Mouse (Mus musculus) embryonic facial prominence, embryonic 10.5 days (tissue): Measurements from ENCODE around the gene Hsph1. TPM values are rescaled to one million over a fixed set of nuclear protein-coding genes. Genes with fewer than 3 reads are reported as not detected.

ENCODE experiments used
- DNase-seq: peaks from one replicate; pipeline ENCODE4 v3.0.0-alpha.2; 2017; ENCODE audit warnings: low spot score
- H3K27ac ChIP-seq: fragments of 300-500 bp; sonication (generic); replicated peaks from 2 replicates; pipeline ENCODE4 v1.5.1; 2016; ENCODE audit warnings: mild to moderate bottlenecking
- H3K27me3 ChIP-seq: fragments of 300-500 bp; sonication (generic); replicated peaks from 2 replicates; pipeline ENCODE4 v1.6.1; 2016; ENCODE audit warnings: low read depth, mild to moderate bottlenecking; ENCODE audit not compliant: poor library complexity, severe bottlenecking
- H3K36me3 ChIP-seq: fragments of 300-500 bp; sonication (generic); replicated peaks from 2 replicates; pipeline ENCODE4 v1.6.1; 2016; ENCODE audit warnings: mild to moderate bottlenecking, moderate library complexity
- H3K4me1 ChIP-seq: fragments of 300-500 bp; sonication (generic); 2 replicates; pipeline ENCODE4 v1.6.1; 2016
- H3K4me3 ChIP-seq: fragments of 300-500 bp; sonication (generic); 2 replicates; pipeline ENCODE4 v1.5.1; 2016; ENCODE audit warnings: mild to moderate bottlenecking, moderate library complexity
- H3K9me3 ChIP-seq: fragments of 300-500 bp; sonication (generic); 2 replicates; pipeline ENCODE4 v1.6.1; 2016; ENCODE audit warnings: mild to moderate bottlenecking
- WGBS: fragments of 180-500 bp; shearing (Covaris S2); methylation state at CpG from one replicate; pipeline ENCODE4 v1.1.7; 2016; 5-methylcytosine and 5-hydroxymethylcytosine counted together
- polyA plus RNA-seq: library from polyadenylated mRNA; unstranded; fragments of >200 nt; fragmentation: Nextera tagmentation; extraction: Ambion mirVana; gene quantifications from 2 replicates; pipeline ENCODE4 v1.2.1, GENCODE M21; 2016

The Hsph1 gene
- polyA plus RNA-seq, 1 experiment from 2014 or later = 125 TPM

GRCm38 (mm10) chr5:149634409-149635035 is 1.7 kb downstream of the Hsph1 start:
- no peak for DNase-seq
- Histone ChIP-seq H3K27ac (peak overlapping the region; percentile 94), H3K9me3 (no peaks in the 10 kb centered on the region), H3K36me3 (peaks cover 51% of the 10 kb centered on the region), H3K4me1 (peaks cover 29% of the 10 kb centered on the region), H3K27me3 (no peaks in the 10 kb centered on the region), H3K4me3 (peak overlapping the region; percentile 84)
- 79% methylated on average over 11 of the region's 11 CpGs for WGBS

- no peak overlapping the region for H3K4me3 ChIP-seq
- H3K4me1 ChIP-seq = no peaks in the 10 kb centered on the region
- 92% methylated on average over 3 of the region's 3 CpGs for WGBS
- H3K27ac ChIP-seq = no peak overlapping the region
- no peak for DNase-seq
- peaks cover 99% of the 10 kb centered on the region for H3K36me3 ChIP-seq
- no peaks in the 10 kb centered on the region for H3K9me3 ChIP-seq
- H3K27me3 ChIP-seq = no peaks in the 10 kb centered on the region
These were observed 10.6 kb downstream of the Hsph1 start for GRCm38 (mm10) chr5:149625547-149625946.

- Histone ChIP-seq H3K4me3 (no peak overlapping the region), H3K4me1 (no peaks in the 10 kb centered on the region), H3K9me3 (no peaks in the 10 kb centered on the region), H3K36me3 (peaks cover 99% of the 10 kb centered on the region), H3K27me3 (no peaks in the 10 kb centered on the region), H3K27ac (no peak overlapping the region)
- 89% methylated on average over 8 of the region's 8 CpGs for WGBS
- no peak for DNase-seq
These were observed 12.1 kb downstream of the Hsph1 start for GRCm38 (mm10) chr5:149623815-149624675.

GRCm38 (mm10) chr5:149622644-149623043 is 13.5 kb downstream of the Hsph1 start:
- DNase-seq = no peak
- Histone ChIP-seq H3K27ac (no peak overlapping the region), H3K4me3 (no peak overlapping the region), H3K27me3 (no peaks in the 10 kb centered on the region), H3K9me3 (no peaks in the 10 kb centered on the region), H3K36me3 (peaks cover 100% of the 10 kb centered on the region), H3K4me1 (no peaks in the 10 kb centered on the region)
- 84% methylated on average over 6 of the region's 6 CpGs for WGBS

DNA sequence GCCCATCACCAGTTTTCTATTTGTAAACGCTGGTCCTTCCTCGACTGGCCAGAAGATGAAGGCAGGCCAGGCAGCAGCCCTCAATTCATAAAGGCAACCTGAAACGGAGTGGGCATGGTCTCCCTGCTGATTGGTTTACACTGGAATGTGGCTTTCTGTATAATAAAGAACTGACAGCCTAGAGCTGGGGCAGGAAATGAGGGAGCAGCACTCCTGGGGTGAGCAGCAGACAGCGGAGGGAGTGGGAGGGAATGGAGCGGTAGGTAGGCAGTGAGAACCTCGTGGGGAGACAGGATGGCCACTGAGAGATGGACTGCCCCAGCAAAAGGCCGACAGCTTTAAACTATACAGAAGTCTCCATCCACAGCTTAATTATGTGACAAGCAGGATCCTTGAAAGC is 14.0 kb downstream of the Hsph1 start:
- H3K27ac ChIP-seq = no peak overlapping the region
- no peak overlapping the region for H3K4me3 ChIP-seq
- 79% methylated on average over 7 of the region's 7 CpGs for WGBS
- no peaks in the 10 kb centered on the region for H3K4me1 ChIP-seq
- H3K36me3 ChIP-seq = peaks cover 100% of the 10 kb centered on the region
- DNase-seq = no peak
- H3K9me3 ChIP-seq = no peaks in the 10 kb centered on the region
- H3K27me3 ChIP-seq = no peaks in the 10 kb centered on the region

GRCm38 (mm10) chr5:149617776-149618425 is 18.3 kb downstream of the Hsph1 start:
- peaks cover 96% of the 10 kb centered on the region for H3K36me3 ChIP-seq
- H3K4me1 ChIP-seq = peaks cover 1% of the 10 kb centered on the region; the same call in 1 of the 2 replicates
- H3K27me3 ChIP-seq = no peaks in the 10 kb centered on the region
- no peak overlapping the region for H3K4me3 ChIP-seq
- no peak for DNase-seq
- WGBS = 90% methylated on average over 6 of the region's 6 CpGs
- H3K27ac ChIP-seq = no peak overlapping the region
- H3K9me3 ChIP-seq = no peaks in the 10 kb centered on the region

DNA sequence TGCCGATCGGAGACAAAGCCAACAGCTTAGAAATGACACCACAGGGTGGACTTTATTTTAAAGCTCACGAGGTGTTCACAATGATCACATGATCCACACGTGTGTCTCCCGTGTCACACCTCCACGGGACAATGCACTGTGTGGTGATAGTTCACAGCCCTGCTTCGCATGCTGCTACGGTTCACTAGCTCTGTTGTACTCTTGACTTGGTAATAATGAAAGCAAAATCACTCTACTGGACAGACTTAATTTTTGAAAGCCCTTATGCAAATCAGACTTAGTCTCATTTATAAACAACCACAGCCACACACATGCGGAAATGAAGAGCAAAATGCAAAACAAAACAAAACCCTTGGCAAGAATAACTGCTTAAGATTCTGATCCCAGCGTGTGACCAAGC is 19.4 kb downstream of the Hsph1 start:
- H3K27ac ChIP-seq = no peak overlapping the region
- H3K4me1 ChIP-seq = peaks cover 12% of the 10 kb centered on the region
- WGBS = 96% methylated on average over 10 of the region's 10 CpGs
- H3K9me3 ChIP-seq = no peaks in the 10 kb centered on the region
- DNase-seq = no peak
- no peaks in the 10 kb centered on the region for H3K27me3 ChIP-seq
- H3K36me3 ChIP-seq = peaks cover 86% of the 10 kb centered on the region
- no peak overlapping the region for H3K4me3 ChIP-seq

DNA sequence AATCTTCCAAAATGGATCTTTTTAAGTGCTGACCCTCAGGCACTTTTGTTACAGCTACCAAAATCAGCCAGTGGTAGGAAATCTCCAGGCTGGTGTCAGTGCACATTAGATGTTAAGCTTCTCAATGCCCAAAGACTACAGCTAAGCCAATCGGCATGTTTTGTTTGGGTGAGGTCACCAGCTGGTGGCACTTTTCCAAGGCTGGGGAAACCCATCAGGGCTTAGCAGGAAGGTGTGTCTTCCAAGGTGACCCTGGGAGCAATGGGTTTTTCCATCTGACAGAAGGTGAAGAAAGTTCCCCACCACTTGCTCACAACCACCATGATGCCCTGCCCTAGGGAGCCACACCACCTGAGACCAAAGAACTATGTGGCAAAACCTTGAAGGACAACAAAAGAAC is 20.0 kb downstream of the Hsph1 start:
- H3K4me1 ChIP-seq = peaks cover 19% of the 10 kb centered on the region
- no peaks in the 10 kb centered on the region for H3K27me3 ChIP-seq
- no peak overlapping the region for H3K27ac ChIP-seq
- 86% methylated on average over 1 of the region's 1 CpGs for WGBS
- H3K9me3 ChIP-seq = no peaks in the 10 kb centered on the region
- H3K4me3 ChIP-seq = no peak overlapping the region
- DNase-seq = no peak
- H3K36me3 ChIP-seq = peaks cover 79% of the 10 kb centered on the region

- Histone ChIP-seq H3K27me3 (no peaks in the 10 kb centered on the region), H3K27ac (0 out of 2 replicates have a peak overlapping the region, but pooled peaks have one; percentile 41), H3K4me3 (no peak overlapping the region), H3K36me3 (peaks cover 45% of the 10 kb centered on the region), H3K4me1 (peaks cover 20% of the 10 kb centered on the region), H3K9me3 (no peaks in the 10 kb centered on the region)
- DNase-seq = no peak
- 74% methylated on average over 10 of the region's 10 CpGs for WGBS
These were observed 23.4 kb downstream of the Hsph1 start for GRCm38 (mm10) chr5:149612740-149613139.

GRCm38 (mm10) chr5:149612165-149612518 is 24.0 kb downstream of the Hsph1 start:
- Histone ChIP-seq H3K27ac (0 out of 2 replicates have a peak overlapping the region, but pooled peaks have one; percentile 41), H3K36me3 (peaks cover 39% of the 10 kb centered on the region), H3K4me3 (no peak overlapping the region), H3K4me1 (peaks cover 20% of the 10 kb centered on the region), H3K9me3 (no peaks in the 10 kb centered on the region), H3K27me3 (no peaks in the 10 kb centered on the region)
- DNase-seq = no peak
- WGBS = 79% methylated on average over 3 of the region's 3 CpGs

DNA sequence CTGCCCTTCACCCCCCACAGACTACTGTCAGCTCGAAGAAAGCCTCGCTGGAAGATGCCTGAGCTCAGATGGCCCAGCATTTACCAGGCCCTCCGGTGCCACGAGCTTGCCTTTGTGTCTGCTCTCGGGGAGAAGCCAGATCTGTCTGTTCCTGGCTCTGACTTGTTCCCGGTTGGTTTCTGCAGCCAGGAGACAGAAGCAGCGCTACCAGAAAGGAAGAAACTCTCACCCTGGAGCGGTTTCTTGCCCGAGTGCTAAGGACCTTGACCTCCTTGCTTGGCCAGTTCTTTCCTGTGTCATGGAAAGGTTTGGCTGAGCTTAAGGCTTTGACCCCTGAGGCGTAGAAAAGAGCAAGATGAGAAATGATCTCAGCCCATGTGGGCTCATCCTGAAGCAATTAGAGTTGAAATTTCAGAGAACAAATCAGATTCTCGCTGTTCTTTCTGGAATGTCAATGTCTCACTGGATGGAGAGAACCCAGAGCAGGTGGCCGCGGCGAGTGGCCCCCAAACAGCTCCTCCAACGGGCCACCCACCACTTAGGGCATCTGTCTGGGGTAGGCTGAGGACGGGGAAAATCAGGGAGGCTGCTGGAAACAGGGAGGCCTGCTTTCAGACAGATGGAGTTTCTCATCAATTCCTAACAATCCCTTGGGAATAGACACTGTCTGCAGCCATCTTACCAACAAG is 24.6 kb downstream of the Hsph1 start:
- peak; percentile 40 for DNase-seq
- Histone ChIP-seq H3K27me3 (no peaks in the 10 kb centered on the region), H3K4me1 (peaks cover 20% of the 10 kb centered on the region), H3K9me3 (no peaks in the 10 kb centered on the region), H3K27ac (peak overlapping the region; percentile 77), H3K4me3 (no peak overlapping the region), H3K36me3 (peaks cover 34% of the 10 kb centered on the region)
- 57% methylated on average over 16 of the region's 16 CpGs for whole genome bisulfite sequencing

GRCm38 (mm10) chr5:149607083-149607720 is 29.0 kb downstream of the Hsph1 start:
- H3K4me3 ChIP-seq = no peak overlapping the region
- no peak overlapping the region for H3K27ac ChIP-seq
- no peaks in the 10 kb centered on the region for H3K9me3 ChIP-seq
- no peak for DNase-seq
- H3K36me3 ChIP-seq = no peaks in the 10 kb centered on the region
- H3K4me1 ChIP-seq = peaks cover 12% of the 10 kb centered on the region
- WGBS = 90% methylated on average over 8 of the region's 8 CpGs
- no peaks in the 10 kb centered on the region for H3K27me3 ChIP-seq
